Mouse (Mus musculus): ENCODE data around the gene Hcfc1r1. TPM values are rescaled to one million over a fixed set of nuclear protein-coding genes. Genes with fewer than 3 reads are reported as not detected.

Gene Hcfc1r1
- total and polyA plus RNA-seq, 3 experiments, result 6.0 to 26.5 (median 8.9) TPM

- no peak for DNase-seq (ENCODE audit: extremely low read depth)
- dilution Hi-C loops (cut with MboI; ENCODE audit: extremely low pct_ligation_motif_present, extremely low pct_unique_long_range_greater_than_20kb, low sequenced_read_pairs) (no loop called here), in situ Hi-C loops (cut with MboI; ENCODE audit: low pct_ligation_motif_present, low pct_unique_long_range_greater_than_20kb, low sequenced_read_pairs) (no loop called here)
- Histone ChIP-seq H3K27ac (ENCODE audit: insufficient read depth, low read depth) (no peak overlapping the region), H3K4me1 (ENCODE audit: control insufficient read depth in 1 of 2, insufficient read depth in 2 of 2) (peaks cover 0 to 6% of the 10 kb centered on the region in 2 experiments; a peak in 2 of 4 replicates), H3K4me2 (ENCODE audit: insufficient read depth, low read depth, poor library complexity, severe bottlenecking) (no peak overlapping the region), H3K36me3 (replicated peaks in 1 of 2; ENCODE audit: control insufficient read depth in 1 of 2, insufficient read depth in 1 of 2, low read length in 1 of 2) (no peaks in the 10 kb centered on the region), H3K4me3 (replicated peaks in 1 of 3; ENCODE audit: low read depth in 2 of 3, low read length in 2 of 3, poor library complexity in 1 of 3) (no peak overlapping the region), H3K79me2 (replicated peaks; ENCODE audit: control insufficient read depth, extremely low read depth, insufficient read depth, poor library complexity, severe bottlenecking) (no peaks in the 10 kb centered on the region), H3K9me3 (replicated peaks; ENCODE audit: low read length) (peaks cover 3% of the 10 kb centered on the region), H3K9ac (ENCODE audit: insufficient read depth, low read depth) (no peak overlapping the region), H3K27me3 (replicated peaks) (peaks cover 66% of the 10 kb centered on the region)
- TF ChIP-seq E2F4 (IDR thresholded peaks at IDR 0.05; ENCODE audit: insufficient replicate concordance, low read depth, low read length) (no peak), MAX (IDR thresholded peaks at IDR 0.05; ENCODE audit: low read length) (no peak), CHD1 (IDR thresholded peaks at IDR 0.05; ENCODE audit: low read depth, low read length) (no peak), IRF4 (IDR thresholded peaks at IDR 0.05; ENCODE audit: low read depth, low read length) (peak; percentile 30; the same call in 1 of the 2 replicates), USF2 (conservative IDR thresholded peaks at IDR 0.05; ENCODE audit: low read depth, low read length) (no peak), NELFE (IDR thresholded peaks at IDR 0.05; ENCODE audit: low read depth, low read length) (no peak), ZNF384 (IDR thresholded peaks at IDR 0.05; ENCODE audit: low read depth, low read length) (peak; percentile 80)
These were observed 19.4 kb upstream of the Hcfc1r1 start for GRCm38 (mm10) chr17:23654001-23654400.

- TF ChIP-seq CHD1 (IDR thresholded peaks at IDR 0.05; ENCODE audit: low read depth, low read length) (no peak), POLR2A (IDR thresholded peaks at IDR 0.05; ENCODE audit: low read depth, low read length) (no peak), PAX5 (IDR thresholded peaks at IDR 0.05; ENCODE audit: low read length) (no peak), MAZ (IDR thresholded peaks at IDR 0.05; ENCODE audit: low read depth, low read length) (no peak), ZC3H11A (IDR thresholded peaks at IDR 0.05; ENCODE audit: low read depth, low read length) (no peak), BHLHE40 (IDR thresholded peaks at IDR 0.05; ENCODE audit: low read depth, low read length) (no peak), SMC3 (IDR thresholded peaks at IDR 0.05; ENCODE audit: low read depth, low read length) (no peak), KAT2A (IDR thresholded peaks at IDR 0.05; ENCODE audit: insufficient replicate concordance, low read length) (no peak), ZNF384 (IDR thresholded peaks at IDR 0.05; ENCODE audit: low read depth, low read length) (no peak), RCOR1 (conservative IDR thresholded peaks at IDR 0.05; ENCODE audit: low read depth, low read length) (no peak), MXI1 (IDR thresholded peaks at IDR 0.05; ENCODE audit: low read depth, low read length) (no peak), MYC (IDR thresholded peaks at IDR 0.05; ENCODE audit: low read depth, low read length) (no peak), JUND (conservative IDR thresholded peaks at IDR 0.05; ENCODE audit: low read depth, low read length) (no peak), E2F4 (IDR thresholded peaks at IDR 0.05; ENCODE audit: insufficient replicate concordance, low read depth, low read length) (no peak)
- dilution Hi-C loops (cut with MboI; ENCODE audit: extremely low pct_ligation_motif_present, extremely low pct_unique_long_range_greater_than_20kb, low sequenced_read_pairs) (no loop called here), in situ Hi-C loops (cut with MboI; ENCODE audit: low pct_ligation_motif_present, low pct_unique_long_range_greater_than_20kb, low sequenced_read_pairs) (no loop called here)
- Histone ChIP-seq H3K27me3 (replicated peaks) (peaks cover 65% of the 10 kb centered on the region), H3K4me2 (ENCODE audit: insufficient read depth, low read depth, poor library complexity, severe bottlenecking) (no peak overlapping the region), H3K9me3 (replicated peaks; ENCODE audit: low read length) (peaks cover 3% of the 10 kb centered on the region), H3K4me1 (ENCODE audit: control insufficient read depth in 1 of 2, insufficient read depth in 2 of 2) (peaks cover 0 to 6% of the 10 kb centered on the region in 2 experiments; a peak in 2 of 4 replicates), H3K27ac (ENCODE audit: insufficient read depth, low read depth) (no peak overlapping the region), H3K36me3 (replicated peaks in 1 of 2; ENCODE audit: control insufficient read depth in 1 of 2, insufficient read depth in 1 of 2, low read length in 1 of 2) (no peaks in the 10 kb centered on the region), H3K9ac (ENCODE audit: insufficient read depth, low read depth) (no peak overlapping the region), H3K4me3 (replicated peaks in 1 of 3; ENCODE audit: low read depth in 2 of 3, low read length in 2 of 3, poor library complexity in 1 of 3) (no peak overlapping the region), H3K79me2 (replicated peaks; ENCODE audit: control insufficient read depth, extremely low read depth, insufficient read depth, poor library complexity, severe bottlenecking) (no peaks in the 10 kb centered on the region)
- DNase-seq (ENCODE audit: extremely low read depth), result no peak
These were observed 19.0 kb upstream of the Hcfc1r1 start for GRCm38 (mm10) chr17:23654410-23654809.

All from CH12.LX (cell line).